Mouse (Mus musculus): ENCODE measurements around the gene Dip2c.

Gene Dip2c

DNA sequence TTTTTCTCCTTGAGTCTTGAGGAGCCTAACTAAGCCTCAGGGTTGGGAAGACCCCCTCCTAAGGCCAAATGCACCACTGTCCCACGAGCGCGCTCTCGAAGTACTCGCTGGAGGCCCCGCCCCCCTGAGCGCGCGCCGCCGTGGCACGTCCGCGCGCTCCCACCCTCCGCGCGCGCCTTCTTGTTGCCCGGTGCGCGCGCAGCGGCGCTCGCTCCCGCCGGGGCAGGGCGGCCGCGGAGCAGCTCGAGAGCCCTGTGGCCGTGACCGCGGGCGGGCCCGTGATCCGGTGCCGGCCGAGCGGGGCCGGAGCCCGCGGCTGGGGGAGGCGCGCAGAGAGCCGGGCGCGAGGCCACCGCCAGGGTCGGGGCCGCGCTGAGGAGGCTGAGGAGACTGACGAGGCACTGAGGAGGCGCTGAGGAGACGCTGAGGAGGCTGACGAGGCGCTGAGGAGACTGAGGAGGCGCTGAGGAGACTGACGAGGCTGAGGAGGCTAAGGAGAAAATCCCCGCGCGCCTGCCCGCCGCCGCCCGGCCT is at the start of gene Dip2c:
Dip2c (plus strand) TSS at position 207 of the 534 bp plus-strand sequence.
- peak; percentile 89 for DNase-seq

DNA sequence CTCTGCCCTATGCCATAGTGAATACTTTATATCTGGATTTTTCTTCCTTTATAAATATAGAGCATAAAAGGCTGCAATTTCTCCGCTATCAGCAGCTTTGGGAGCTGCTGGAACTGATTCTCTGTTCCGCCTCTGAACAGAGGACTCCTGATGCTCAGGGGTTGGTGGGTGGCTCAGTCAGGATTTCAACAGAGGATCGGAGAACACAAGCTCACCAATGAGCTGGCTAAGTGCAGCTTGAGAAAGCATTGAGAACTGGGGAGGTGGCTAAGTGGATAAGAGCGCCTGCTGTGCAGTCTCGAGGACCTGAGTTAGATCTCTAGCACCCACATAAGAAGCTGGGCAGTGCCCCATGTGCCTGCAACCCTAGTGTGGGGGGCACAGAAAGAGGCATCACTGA is 49.2 kb upstream of the Dip2c start:
- no peak for DNase-seq

DNA sequence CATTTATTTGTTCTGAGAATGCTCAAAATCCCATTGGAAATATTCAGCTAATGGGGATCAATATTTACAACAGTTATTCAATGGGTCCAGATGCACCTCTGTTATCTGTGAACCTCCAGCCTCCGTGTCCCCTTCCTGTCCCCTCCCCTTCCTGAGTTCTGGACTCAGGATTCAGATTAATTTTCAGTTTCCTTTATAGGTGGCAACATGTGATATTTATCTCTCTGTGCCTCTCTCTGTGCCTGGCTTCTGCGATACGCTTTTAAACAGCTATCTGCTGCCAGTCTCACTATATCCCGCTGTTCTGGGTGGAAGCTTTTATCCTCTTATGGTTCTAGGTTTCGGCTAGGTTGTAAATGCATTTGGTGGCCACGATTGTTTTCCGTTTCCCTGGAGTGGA is 38.8 kb upstream of the Dip2c start:
- DNase-seq, result no peak

DNA sequence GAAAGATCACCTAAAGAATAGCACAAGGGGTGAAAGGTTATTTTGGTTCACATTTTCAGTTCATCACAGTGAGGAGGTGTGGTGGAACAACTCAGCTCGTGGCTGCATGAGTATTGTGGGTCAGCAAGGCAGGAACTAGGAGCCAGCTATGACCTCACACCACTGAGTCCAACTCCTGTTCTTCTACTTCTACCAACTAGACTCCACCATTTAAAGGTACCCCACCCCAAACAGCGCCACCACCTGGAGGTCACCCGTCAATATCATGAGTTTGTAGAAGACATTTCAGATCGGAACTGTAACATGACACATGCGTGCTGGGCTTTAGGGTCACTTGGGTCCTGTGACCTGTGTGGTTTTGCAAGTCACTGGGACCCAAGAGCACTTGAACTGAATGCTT is 37.2 kb upstream of the Dip2c start:
- DNase-seq, result no peak

DNA sequence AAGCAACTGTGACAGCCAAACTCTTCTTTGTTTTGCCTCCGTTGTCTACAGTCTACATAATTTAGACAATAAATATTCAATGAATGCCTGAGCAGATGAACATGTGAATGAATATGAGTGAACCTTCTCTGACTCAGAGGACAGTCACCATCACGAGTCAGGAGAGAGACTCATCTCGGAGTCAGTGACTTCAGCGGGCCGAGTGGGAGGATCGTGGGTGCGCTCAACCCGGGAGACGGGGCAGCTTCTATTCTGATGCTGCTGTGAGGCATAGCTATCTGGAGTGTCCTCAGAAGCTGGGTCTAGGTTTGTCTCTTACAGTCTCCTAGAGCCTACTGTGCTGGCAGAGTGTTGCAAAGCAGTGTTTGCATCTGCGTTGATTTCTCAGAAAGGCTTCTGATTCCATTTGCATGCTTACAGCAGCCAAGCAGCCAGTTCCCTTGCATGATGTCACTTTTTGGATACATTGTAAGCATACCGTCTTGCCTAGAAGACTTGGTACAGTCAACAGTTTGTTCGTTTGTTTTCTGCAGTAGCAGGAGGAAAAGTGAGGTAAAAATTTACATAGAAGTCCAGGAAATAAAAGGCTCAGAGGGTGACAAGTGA is 36.6 kb upstream of the Dip2c start:
- no peak for DNase-seq

GRCm38 (mm10) chr13:9261748-9262147 is 14.6 kb upstream of the Dip2c start:
- DNase-seq, result no peak

- no peak for DNase-seq
These were observed 10.8 kb upstream of the Dip2c start for GRCm38 (mm10) chr13:9265516-9265915.

DNA sequence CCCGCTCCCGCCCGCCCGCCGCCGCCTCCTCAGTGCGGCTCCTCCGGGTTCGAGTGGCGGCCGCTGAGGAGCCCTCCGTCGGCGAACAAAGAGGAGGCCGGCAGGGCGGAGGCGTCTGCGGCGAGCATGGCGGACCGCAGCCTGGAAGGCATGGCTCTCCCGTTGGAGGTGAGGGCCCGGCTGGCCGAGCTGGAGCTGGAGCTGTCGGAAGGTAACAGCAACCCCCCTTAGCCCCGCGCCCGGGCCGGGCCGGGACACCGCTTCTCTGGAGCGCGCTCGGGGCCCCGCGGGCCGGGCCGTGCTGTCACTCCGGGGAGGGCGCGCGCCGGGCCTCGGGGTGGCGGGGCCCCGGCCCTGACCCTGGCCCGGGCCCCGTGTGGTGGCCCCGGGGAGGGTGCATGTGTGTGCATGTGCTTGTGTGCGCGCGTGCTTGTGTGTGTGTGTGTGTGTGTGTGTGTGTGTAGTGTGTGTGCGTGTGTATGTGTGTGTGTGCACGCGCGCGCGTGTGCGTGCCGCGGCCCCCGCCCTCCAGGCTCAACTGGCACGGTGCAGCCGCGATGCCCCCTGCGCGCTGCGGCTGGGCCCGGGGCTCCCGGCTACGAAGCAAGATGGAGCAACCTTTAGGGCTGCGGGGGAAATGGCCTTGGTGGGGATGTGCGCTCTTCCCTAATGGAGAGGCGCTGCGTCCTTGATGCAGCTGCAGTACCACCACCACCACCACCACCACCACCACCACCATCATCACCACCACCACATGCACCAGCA is 710 bp downstream of the Dip2c start:
- DNase-seq, result peak; percentile 44

GRCm38 (mm10) chr13:9277621-9277960 is 1.3 kb downstream of the Dip2c start:
- DNase-seq, result no peak

- DNase-seq, result no peak
These were observed 2.3 kb downstream of the Dip2c start for GRCm38 (mm10) chr13:9278636-9279035.

DNA sequence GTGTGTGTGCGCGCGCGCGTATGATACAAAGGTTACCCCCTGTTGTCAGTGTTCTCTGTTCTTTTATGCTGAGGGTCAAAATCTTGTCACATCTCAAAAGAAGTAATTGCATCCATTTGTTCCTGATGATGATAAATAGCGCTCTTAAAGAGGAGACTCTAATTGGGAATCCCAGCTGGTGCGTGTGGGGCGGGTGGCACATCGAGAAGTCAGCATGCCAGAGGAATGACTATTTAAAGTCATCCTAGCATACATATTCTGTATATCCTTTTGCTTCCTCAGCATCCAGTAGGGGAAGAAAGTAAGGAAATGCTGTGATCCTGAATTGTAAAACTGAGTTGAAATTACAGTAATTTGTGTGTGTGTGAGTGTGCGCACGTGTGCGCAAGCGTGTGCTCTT is 6.7 kb downstream of the Dip2c start:
- DNase-seq, result no peak

DNA sequence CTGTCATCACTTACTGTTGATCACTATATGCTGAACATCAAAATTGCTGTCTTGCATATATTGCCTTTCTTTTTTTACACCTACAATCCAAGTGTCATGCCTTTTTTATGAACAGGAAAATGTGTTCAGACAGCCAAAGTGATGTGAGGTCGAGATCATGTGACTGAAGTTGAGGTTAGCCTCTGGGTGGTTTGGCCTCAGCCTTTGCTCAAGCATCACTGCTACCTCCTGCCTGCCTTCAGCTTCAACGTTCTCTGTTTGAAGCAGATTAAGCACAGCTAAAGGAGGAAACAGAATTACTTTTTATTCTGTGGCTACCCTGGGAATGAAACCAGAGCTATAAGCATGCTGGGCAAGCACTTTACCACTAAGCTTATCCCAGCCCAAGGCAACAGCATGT is 13.6 kb downstream of the Dip2c start:
- no peak for DNase-seq

GRCm38 (mm10) chr13:9296285-9296684 is 20.0 kb downstream of the Dip2c start:
- no peak for DNase-seq

DNA sequence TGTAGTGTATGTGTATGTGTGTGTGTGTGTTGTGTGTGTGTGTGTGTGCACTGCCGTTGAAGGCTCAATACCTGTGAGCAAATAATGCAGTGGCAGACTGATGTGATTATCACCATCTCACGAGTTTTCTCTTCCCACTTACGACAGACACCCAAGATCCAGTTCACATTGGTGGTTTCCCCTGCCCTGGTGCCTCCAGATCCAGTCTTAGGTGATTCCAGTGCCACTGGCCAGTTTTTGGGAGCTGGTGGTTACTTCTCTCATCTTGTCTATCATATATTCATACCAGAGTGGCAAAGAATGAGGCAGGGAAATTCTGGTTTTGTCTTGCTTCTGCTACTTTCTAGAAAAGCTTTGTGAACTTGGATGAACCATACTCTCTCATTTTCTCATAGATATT is 20.9 kb downstream of the Dip2c start:
- no peak for DNase-seq

- no peak for DNase-seq
These were observed 21.4 kb downstream of the Dip2c start for GRCm38 (mm10) chr13:9297689-9298088.

- peak; percentile 12 for DNase-seq
These were observed 23.3 kb downstream of the Dip2c start for GRCm38 (mm10) chr13:9299657-9300056.

DNA sequence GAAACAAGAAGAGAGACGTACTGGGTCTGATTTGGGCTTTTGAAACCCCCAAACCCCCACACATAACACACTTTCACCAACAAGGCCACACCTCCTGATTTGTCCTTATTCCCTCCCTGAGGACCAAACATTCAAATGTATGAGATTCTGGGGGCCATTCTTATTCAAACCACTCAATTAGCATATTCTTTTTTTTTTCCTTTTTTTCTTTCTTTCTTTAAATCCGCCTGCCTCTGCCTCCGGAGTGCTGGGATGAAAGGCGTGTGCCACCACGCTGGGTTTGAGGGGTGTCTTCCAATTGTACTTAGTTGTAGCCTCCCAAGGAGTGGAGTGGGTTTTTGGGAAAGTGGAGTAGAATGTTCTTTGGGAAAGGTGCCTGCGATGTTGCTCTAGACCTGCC is 32.5 kb downstream of the Dip2c start:
- DNase-seq, result no peak

GRCm38 (mm10) chr13:9310806-9311205 is 34.5 kb downstream of the Dip2c start:
- DNase-seq, result no peak

GRCm38 (mm10) chr13:9312916-9313315 is 36.6 kb downstream of the Dip2c start:
- DNase-seq, result no peak

- DNase-seq, result peak; percentile 61
These were observed 37.9 kb downstream of the Dip2c start for GRCm38 (mm10) chr13:9314099-9314712.

DNA sequence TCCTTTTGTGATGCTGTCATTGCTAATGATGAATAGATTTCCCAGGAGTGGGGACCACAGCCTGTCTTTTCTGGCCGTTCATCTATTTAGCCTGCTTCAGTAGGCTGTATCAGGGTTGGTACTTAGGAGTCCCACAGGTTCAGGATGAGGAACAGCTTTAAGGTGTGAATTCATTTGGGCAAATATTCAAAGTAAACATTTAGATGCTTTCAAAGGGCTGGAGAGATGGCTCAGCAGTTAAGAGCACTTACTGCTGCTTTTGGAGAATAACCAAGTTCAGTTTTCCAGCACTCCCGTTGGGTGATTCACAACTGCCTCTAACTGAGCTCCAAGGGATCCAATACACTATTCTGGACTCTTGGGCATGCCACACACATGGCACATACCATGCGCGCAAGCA is 38.4 kb downstream of the Dip2c start:
- DNase-seq, result no peak

GRCm38 (mm10) chr13:9319745-9320144 is 43.4 kb downstream of the Dip2c start:
- no peak for DNase-seq

DNA sequence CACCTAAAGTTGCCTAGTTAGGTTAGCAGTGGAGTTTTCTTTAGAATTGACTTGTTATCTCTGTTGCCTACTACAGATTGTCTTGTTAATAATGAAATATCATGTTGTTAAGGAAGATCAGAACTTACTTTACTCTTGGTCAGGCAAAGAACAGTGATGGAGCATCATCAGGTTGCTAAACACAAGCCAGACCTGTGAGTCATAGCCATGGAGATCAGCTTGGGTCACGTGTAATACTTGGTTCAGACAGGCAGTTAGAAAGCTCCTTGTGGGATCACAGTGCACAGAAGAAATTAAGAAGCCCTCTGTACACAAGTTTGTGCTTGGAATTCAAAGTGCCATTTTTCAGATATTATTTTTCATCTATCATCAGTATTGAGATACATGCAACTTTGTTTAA is 48.9 kb downstream of the Dip2c start:
- DNase-seq, result no peak

GRCm38 (mm10) chr13:9329307-9329915 is 53.1 kb downstream of the Dip2c start:
- DNase-seq, result peak; percentile 10
